Mouse (Mus musculus): ENCODE measurements at regions not wholly inside any gene's neighbourhood (a gene's known extent, or its start where the extent isn't known, plus 50 kb on each side); places are given as distances from the start of the nearest gene placed in this dataset.
A peak's percentile ranks its signal among the peaks of the same experiment; 100 is the strongest.

DNA sequence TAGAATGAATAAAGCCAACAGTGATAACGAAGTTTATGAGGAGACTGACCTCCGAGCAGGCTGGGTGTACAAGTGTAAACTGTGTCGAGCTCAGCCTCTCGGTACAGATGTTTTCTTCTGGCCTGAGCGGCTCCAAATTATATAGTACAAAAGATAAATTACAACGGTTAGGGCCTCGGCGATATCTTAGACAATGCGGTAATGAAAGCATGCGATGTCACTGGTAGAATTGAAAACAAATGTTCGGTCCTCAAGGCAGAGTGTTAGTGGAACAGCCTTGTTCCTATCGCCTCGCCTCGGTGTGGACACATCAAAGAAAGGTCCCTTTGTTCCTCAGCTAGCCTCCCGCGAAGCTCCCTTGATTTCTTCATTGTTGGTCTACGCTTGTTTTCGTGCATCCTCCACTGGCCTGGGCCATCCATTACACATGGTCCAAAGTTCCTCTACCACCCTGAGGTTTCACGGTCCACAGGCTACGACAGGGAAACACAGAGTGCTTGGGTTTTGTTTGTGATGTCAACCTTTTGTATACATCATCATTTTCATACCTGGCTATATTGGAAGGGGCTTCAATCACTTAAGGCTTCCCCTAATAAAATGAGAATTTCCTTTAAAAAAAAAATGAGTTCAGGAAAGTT is 234.0 kb upstream of the Rsrc1 start:
- intact Hi-C loops (cut with DNase I) = no loop called here
- Histone ChIP-seq H3K27ac (no peak overlapping the region), H3K4me3 (peak overlapping the region; percentile 35)
- no peak for TF ChIP-seq CTCF (IDR thresholded peaks at IDR 0.05)
- DNase-seq = no peak

DNA sequence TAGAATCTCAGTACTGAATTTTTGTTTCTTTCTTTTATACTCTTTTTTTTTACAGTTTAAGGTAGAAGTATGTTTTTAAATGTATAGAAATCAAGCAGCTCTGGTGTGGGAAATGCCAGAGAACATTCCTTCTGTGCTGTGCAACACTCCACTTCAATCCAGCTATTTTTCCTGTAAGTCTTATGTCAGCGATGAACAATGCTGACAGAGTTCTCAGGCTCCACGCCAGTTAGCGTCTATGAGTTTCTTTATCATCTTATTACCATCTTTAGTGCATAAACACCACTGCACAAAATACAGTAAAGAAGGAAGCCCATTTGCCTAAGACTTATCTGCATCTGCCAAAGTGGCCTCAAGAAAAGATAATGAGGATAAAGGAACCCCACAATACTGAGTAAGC is 223.0 kb upstream of the Rsrc1 start:
- Histone ChIP-seq H3K4me3 (no peak overlapping the region), H3K27ac (no peak overlapping the region)
- intact Hi-C loops (cut with DNase I) = no loop called here
- no peak for TF ChIP-seq CTCF (IDR thresholded peaks at IDR 0.05)
- no peak for DNase-seq

DNA sequence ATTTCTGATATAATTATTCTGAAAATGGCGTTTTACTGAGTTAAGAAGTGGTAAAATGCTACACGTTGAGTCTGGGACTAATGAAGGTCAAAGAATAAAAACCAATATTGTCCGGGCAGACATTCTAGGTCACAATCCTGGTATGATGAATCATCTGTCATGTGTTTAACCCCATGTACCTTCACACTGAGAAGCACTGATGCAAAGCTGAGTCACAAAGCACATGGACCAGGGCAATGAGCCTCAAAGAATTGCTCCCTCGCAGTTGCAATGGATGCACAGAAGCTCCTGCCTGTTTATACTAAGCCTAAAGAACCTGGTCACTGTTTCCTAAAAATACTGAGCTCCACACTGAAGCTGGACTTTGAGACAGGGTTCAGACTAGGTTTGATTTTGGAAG is 221.3 kb upstream of the Rsrc1 start:
- no peak for DNase-seq
- Histone ChIP-seq H3K4me3 (no peak overlapping the region), H3K27ac (no peak overlapping the region)
- intact Hi-C loops (cut with DNase I) = no loop called here
- no peak for TF ChIP-seq CTCF (IDR thresholded peaks at IDR 0.05)

- Histone ChIP-seq H3K4me3 (no peak overlapping the region), H3K27ac (no peak overlapping the region)
- no peak for DNase-seq
- no peak for TF ChIP-seq CTCF (IDR thresholded peaks at IDR 0.05)
- intact Hi-C loops (cut with DNase I) = no loop called here
Measured at GRCm38 (mm10) chr3:66762446-66762845, 218.7 kb upstream of the Rsrc1 start.

DNA sequence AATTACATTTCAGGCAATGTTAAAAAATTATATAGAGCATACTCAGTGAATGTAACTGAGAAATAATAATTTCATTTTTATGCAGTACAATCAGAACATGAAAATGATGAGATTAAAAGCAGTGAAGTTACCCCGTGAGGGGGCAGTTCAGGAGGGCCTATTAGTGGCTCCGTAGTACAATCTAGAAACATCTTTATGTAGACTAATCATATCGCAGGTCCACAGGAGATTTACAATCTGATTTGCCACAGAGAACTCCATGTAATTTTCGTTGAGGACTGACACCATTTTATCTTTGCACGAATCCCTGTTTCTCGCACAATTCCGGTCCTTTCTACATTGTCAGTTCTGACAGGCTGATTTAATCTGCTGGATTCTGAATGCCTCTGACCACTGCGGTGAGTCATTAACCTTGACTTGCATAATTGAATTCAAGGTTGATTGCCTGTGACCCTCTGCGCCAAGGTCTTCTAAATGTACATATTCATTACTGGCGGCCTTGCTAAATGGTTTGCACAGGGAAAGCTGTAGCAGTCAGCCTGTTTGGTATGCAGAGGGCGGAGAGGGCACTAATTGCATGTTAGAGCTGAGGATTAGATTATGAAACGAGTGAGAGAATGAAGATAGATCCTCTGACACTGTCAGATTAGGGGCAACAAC is 183.7 kb upstream of the Rsrc1 start:
- no peak overlapping the region for H3K4me3 ChIP-seq
- intact Hi-C loops (cut with DNase I) = no loop called here
- TF ChIP-seq CTCF (IDR thresholded peaks at IDR 0.05) = no peak
- DNase-seq = no peak
- no peak overlapping the region for H3K27ac ChIP-seq

GRCm38 (mm10) chr3:66798292-66798691 is 182.9 kb upstream of the Rsrc1 start:
- TF ChIP-seq CTCF (IDR thresholded peaks at IDR 0.05) = no peak
- intact Hi-C loops (cut with DNase I) = no loop called here
- no peak overlapping the region for H3K27ac ChIP-seq
- DNase-seq = no peak
- no peak overlapping the region for H3K4me3 ChIP-seq

GRCm38 (mm10) chr3:66802538-66802937 is 178.7 kb upstream of the Rsrc1 start:
- TF ChIP-seq CTCF (IDR thresholded peaks at IDR 0.05) = no peak
- H3K4me3 ChIP-seq = no peak overlapping the region
- intact Hi-C loops (cut with DNase I) = no loop called here
- no peak for DNase-seq
- no peak overlapping the region for H3K27ac ChIP-seq

DNA sequence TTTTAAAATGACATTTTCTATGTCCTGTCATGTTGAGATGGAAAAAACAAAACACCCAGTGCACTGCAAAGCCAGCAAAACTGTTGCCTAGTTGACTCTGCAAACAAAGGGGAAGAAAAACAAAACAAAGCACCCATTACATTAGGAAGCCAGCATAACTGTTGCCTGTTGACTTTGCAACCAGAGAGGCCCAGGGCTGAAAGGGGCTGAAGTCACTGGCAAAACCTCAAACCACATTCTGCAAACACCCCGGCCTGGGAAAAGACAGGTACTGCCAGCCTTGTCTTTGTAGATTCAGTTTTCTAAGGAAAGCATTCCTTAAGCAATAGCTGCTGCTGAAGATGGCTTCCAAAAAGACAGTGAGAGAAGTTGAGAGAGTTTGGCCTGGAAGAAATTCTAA is 175.0 kb upstream of the Rsrc1 start:
- no peak for TF ChIP-seq CTCF (IDR thresholded peaks at IDR 0.05)
- no peak for DNase-seq
- no peak overlapping the region for H3K27ac ChIP-seq
- intact Hi-C loops (cut with DNase I) = no loop called here
- H3K4me3 ChIP-seq = no peak overlapping the region

DNA sequence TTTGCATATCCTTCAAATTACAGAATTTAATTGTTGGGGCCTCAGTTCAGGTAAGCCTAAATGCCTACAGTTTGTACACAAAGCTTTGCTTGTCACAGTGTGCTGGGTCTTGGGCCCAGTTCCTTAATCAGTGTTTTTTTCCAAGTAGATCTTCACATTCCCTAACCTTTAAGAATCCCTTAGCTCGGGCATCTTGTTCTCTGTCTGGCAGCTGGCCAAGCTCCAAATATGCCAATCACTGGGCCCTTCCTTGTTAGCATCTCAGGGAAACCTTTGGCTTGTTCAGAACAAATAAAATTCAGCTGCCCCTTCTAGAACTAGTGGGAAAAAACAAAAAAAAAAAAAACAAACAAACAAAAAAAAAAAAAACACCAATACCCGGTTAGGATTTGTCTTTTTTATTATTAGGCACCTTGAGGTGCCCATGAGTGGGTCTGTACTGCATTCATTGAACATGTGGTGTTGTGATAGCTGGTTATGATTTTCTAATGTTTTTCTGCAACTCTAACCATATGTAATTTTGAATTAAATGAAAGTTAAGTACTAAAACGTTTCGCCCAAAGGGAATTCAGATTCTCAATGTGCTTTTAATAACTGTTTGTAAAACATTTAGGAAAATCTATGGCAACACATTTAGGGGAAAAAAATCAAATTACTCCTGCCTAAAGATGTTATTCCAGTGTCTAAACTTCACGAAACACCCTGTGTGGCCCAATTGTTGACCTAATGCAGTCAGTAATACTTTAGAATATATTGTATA is 168.3 kb upstream of the Rsrc1 start:
- intact Hi-C loops (cut with DNase I) = no loop called here
- no peak overlapping the region for H3K4me3 ChIP-seq
- no peak for DNase-seq
- H3K27ac ChIP-seq = no peak overlapping the region
- no peak for TF ChIP-seq CTCF (IDR thresholded peaks at IDR 0.05)

DNA sequence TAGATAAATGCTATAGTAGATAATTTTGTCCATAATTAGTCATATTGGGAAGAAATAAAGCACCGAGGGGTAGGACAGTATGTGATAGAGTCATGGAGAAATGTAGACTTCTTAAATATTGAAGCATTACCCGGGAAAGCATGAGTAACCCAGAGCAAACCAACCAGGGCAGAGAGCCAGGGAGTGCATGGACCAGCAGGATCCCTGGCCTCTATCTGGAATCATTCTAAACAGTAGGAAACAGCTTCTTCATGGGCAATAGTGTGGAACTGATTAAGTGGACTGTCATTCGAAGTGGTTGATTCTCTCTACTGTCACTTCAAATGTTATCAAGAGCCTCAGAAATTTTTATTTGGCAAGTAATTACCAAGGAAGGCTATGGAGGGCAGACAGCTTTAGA is 155.4 kb upstream of the Rsrc1 start:
- intact Hi-C loops (cut with DNase I) = no loop called here
- no peak for DNase-seq
- Histone ChIP-seq H3K4me3 (no peak overlapping the region), H3K27ac (no peak overlapping the region)
- no peak for TF ChIP-seq CTCF (IDR thresholded peaks at IDR 0.05)
